Mouse (Mus musculus): ENCODE results near the gene P2ry13. TPM values are rescaled to one million over a fixed set of nuclear protein-coding genes. Genes with fewer than 3 reads are reported as not detected.

Gene P2ry13
- polyA plus RNA-seq, 1 experiment from 2014 or later: 1.2 TPM

DNA sequence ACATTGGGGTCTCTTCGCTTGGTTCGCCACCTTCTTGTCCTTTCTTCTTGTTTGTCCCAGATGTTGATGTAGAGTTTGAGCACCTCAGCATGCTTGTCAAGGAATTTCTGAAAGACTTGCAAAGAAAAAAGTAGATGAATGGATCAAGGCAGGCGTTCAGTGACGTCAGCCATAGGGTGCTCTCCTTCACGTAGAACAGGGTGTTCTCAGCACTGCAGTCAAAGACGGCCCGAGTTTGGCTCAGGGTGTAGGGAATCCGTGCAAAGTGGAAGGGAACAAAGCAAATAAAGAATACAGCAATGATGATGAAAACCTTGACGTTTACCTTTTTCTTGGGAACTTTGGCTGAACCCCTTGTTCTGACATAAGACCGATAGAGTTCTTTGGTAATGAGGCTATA lies 6.5 kb upstream of the P2ry13 start:
- H3K27me3 ChIP-seq: no peaks in the 10 kb centered on the region
- H3K27ac ChIP-seq: no peak overlapping the region
- ATAC-seq (ENCODE audit: low FRiP score): no peak
- H3K9ac ChIP-seq: no peak overlapping the region
- no peak overlapping the region for H3K4me3 ChIP-seq
- H3K9me3 ChIP-seq (replicated peaks): no peaks in the 10 kb centered on the region
- no peaks in the 10 kb centered on the region for H3K36me3 ChIP-seq
- 93% methylated on average over 10 of the region's 10 CpGs for WGBS
- no peaks in the 10 kb centered on the region for H3K4me1 ChIP-seq
- H3K4me2 ChIP-seq (replicated peaks): no peak overlapping the region

DNA sequence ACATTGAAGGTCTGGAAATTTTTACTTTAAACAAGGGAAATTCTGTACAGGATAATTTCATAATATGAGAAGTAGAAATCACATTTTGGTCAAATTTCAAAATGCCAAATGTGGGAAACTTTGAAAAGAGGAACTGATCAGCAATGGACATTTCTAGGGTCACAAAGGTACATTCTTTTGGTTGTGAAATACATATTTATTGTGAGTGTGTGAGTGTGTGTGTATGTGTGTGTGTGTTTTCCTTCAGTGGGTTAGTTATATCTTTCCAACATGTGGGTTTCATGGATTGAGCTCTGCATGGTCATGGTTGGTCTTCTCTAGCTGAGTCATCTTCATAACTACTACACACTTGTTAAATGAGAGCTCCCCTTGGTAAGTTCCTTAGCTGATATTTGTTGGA lies 1.7 kb upstream of the P2ry13 start:
- Histone ChIP-seq H3K27ac (no peak overlapping the region), H3K9ac (no peak overlapping the region), H3K9me3 (replicated peaks) (no peaks in the 10 kb centered on the region), H3K4me2 (replicated peaks) (no peak overlapping the region), H3K36me3 (no peaks in the 10 kb centered on the region), H3K27me3 (no peaks in the 10 kb centered on the region), H3K4me1 (0 out of 2 replicates have a peak, but pooled peaks cover 3% of the 10 kb centered on the region), H3K4me3 (no peak overlapping the region)
- ATAC-seq (ENCODE audit: low FRiP score): no peak

DNA sequence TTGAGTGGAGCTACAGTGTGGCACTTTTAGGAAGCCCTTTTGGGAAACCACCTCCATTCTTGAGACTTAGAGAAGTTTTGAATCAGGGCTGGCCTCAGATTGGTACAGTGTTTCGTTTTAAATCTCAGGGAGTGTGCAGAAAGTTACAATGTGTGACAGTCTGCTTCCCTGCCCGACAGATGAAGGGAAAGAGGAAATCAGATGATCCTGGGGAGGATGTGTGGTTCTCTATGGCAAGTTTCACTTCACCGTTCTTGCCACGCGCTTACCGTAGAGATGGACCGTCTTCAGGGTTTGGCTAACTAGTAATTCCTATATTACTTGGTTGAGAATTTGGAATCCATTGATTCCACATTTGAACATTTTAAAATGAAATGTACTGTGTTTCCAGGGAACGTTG lies 1.1 kb upstream of the P2ry13 start:
- Histone ChIP-seq H3K36me3 (no peaks in the 10 kb centered on the region), H3K27me3 (no peaks in the 10 kb centered on the region), H3K4me3 (no peak overlapping the region), H3K9me3 (replicated peaks) (no peaks in the 10 kb centered on the region), H3K9ac (no peak overlapping the region), H3K27ac (no peak overlapping the region), H3K4me2 (replicated peaks) (no peak overlapping the region), H3K4me1 (0 out of 2 replicates have a peak, but pooled peaks cover 3% of the 10 kb centered on the region)
- 90% methylated on average over 8 of the region's 8 CpGs for WGBS
- no peak for ATAC-seq (ENCODE audit: low FRiP score)

DNA sequence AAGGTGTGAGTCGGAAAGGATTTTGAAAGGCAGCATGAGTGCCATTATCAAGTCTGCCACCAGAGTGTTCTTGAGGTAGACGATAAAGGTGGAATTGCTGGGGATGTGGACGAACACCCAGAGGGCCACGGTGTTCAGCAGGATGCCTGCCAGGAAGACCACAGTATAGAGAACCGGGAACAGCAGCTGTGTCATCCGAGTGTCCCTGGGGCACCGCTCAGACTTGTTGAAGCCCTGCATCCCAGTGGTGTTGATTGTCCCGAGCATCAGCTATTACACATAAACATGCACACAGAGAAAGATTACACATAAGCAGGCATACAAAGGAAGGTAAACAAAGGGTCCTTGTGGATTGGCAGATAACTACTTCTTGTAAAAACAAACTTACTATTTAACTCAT lies 593 bp downstream of the P2ry13 start:
- 74% methylated on average over 8 of the region's 8 CpGs for WGBS
- H3K4me3 ChIP-seq: no peak overlapping the region
- no peak for ATAC-seq (ENCODE audit: low FRiP score)
- no peaks in the 10 kb centered on the region for H3K9me3 ChIP-seq (replicated peaks)
- 0 out of 2 replicates have a peak, but pooled peaks cover 3% of the 10 kb centered on the region for H3K4me1 ChIP-seq
- no peaks in the 10 kb centered on the region for H3K27me3 ChIP-seq
- no peaks in the 10 kb centered on the region for H3K36me3 ChIP-seq
- H3K9ac ChIP-seq: no peak overlapping the region
- no peak overlapping the region for H3K27ac ChIP-seq
- no peak overlapping the region for H3K4me2 ChIP-seq (replicated peaks)

DNA sequence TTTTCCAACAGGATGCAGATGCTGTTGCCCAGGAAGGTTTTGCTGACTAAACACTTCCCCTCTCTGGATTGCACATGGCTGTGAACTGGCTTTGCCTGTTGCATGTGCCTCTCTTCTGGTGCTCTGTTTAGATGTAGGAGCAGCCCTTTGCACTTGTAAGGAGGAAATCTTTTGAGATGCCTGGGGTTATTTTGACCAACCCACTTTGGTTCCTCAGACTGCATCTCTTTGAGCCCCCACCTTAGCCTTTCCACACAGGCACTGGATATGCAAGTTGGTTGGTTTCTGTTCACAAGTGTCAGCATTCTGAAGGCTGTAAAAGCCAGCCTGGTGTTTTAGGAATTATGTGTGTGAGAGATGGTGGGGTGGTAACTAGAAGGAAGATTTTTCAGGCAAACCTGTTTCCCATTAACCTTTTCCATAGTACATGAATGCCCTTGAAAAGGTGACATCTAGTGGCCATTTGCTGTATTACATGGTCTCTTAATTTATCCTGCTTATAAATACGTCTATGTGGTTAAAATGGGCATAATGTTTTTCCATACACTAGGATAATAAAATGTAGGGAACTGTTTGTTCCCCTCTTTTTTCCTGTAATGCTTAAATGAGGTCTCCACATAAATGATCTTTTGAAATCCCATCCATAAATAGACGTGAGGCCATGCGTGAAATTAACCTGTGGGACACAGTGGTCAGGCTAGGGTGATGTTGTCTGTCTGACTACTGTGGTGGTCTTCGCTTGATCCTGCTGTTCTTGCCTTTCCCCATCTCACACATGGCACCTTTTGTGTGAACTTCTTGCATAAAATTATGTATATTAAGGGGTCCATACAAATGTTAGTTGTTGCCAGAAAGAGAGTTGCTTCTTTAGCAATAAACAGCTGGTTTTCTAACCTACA lies 1.8 kb downstream of the P2ry13 start:
- peak; percentile 41; the same call in 1 of the 2 replicates for ATAC-seq (ENCODE audit: low FRiP score)
- Histone ChIP-seq H3K4me2 (replicated peaks) (no peak overlapping the region), H3K27ac (no peak overlapping the region), H3K36me3 (no peaks in the 10 kb centered on the region), H3K4me1 (0 out of 2 replicates have a peak, but pooled peaks cover 3% of the 10 kb centered on the region), H3K9me3 (replicated peaks) (no peaks in the 10 kb centered on the region), H3K4me3 (no peak overlapping the region), H3K9ac (no peak overlapping the region), H3K27me3 (no peaks in the 10 kb centered on the region)
- 63% methylated on average over 4 of the region's 4 CpGs for WGBS

DNA sequence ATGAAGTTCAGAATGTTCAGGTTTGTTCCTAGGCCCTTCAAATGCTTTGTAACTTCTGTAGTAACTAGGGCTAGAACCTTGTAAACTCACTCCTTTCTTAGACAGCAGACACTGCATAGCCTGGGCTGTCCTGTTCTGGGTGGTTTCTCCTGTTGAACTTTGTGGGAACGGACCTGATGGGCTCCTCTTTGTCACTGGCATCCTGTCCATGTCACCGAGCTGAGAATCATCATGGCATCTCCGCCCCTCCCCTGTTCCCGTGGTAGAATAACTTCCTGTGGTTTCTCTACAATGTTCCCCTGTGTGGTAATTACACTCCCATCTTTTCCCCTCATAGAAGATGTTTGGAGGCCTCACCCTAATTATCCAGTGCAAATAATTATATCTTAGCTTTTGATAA lies 4.7 kb downstream of the P2ry13 start:
- no peak for ATAC-seq (ENCODE audit: low FRiP score)
- no peak overlapping the region for H3K9ac ChIP-seq
- no peaks in the 10 kb centered on the region for H3K9me3 ChIP-seq (replicated peaks)
- no peaks in the 10 kb centered on the region for H3K27me3 ChIP-seq
- H3K27ac ChIP-seq: no peak overlapping the region
- WGBS: 82% methylated on average over 4 of the region's 4 CpGs
- 0 out of 2 replicates have a peak, but pooled peaks cover 3% of the 10 kb centered on the region for H3K4me1 ChIP-seq
- no peak overlapping the region for H3K4me3 ChIP-seq
- H3K36me3 ChIP-seq: no peaks in the 10 kb centered on the region
- H3K4me2 ChIP-seq (replicated peaks): no peak overlapping the region

DNA sequence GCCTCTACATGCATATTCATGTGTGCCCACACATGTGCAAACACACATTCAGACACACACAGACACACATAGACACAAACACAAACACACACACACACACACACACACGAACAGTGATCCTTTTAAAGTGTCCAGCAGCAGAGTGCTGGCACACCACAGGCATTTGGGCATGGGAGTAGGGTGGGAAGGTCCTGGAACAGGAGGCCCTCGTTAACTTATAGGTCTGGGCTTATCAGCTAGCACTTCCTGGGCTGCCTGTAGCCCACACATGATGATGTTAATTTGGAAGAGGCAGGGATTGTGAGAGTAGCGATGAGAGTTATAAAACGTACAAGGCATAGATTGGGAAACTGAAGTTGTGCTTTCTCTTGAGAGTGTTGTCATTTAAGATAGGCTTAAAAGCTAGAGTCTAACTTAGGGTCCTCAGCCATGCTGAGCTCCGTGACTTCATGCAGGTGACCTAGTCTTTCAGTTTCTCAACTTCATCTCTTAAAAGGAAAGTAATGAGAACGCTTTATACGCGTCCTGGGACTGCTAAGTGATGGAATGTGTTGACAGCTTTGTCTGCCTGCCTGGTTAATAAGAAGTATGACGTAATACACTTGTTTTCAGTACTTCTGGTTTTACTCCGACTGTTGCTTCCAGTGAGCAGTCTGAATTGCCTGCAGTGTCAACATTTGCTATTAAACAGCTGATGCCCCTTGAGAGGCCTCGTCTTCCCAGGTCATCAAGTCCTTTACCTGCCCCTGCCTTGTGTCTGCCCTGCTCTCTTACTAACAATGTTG lies 5.8 kb downstream of the P2ry13 start:
- WGBS: 84% methylated on average over 11 of the region's 11 CpGs
- 0 out of 2 replicates have a peak, but pooled peaks cover 3% of the 10 kb centered on the region for H3K4me1 ChIP-seq

DNA sequence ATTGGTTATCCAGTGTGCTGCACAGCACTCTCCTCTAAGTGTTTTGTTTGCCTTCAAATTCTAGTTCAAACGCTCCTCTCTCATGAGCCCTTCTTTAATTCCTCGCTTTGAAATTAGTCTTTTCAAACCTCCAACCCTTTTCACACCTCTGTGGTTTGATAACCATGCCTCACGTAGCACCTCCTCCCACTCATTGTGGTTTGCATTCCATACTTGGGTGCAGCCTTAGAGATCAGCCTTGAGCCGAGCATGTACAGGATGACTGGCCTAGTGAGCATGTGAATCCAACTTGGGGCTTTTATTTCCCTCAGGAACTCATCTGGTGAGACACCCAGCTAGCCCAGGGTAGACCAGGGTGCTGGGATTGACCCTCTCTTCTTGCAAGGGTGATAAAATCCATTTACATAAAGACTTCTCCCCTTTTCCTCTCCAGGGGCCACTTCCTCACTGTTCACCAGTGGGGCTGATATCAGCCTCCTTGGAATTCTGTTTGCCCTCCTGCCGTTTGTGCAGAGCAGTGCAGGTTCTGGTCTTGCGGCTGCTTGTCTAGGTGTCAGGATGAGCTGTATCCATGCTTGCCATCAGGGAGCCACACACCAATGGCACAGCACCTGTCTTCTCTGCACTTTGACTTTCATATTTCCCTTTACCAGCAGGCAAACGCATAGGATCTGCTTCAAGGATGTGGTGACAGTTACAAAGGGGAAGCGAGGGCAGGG lies 6.7 kb downstream of the P2ry13 start:
- H3K4me3 ChIP-seq: no peak overlapping the region
- H3K9ac ChIP-seq: no peak overlapping the region
- H3K27ac ChIP-seq: no peak overlapping the region
- H3K9me3 ChIP-seq (replicated peaks): no peaks in the 10 kb centered on the region
- no peak overlapping the region for H3K4me2 ChIP-seq (replicated peaks)
- H3K36me3 ChIP-seq: no peaks in the 10 kb centered on the region
- no peak for ATAC-seq (ENCODE audit: low FRiP score)
- 0 out of 2 replicates have a peak, but pooled peaks cover 3% of the 10 kb centered on the region for H3K4me1 ChIP-seq
- no peaks in the 10 kb centered on the region for H3K27me3 ChIP-seq
- WGBS: 78% methylated on average over 8 of the region's 8 CpGs

More for the DNA sequence above, 5.8 kb downstream of the P2ry13 start:
- no peak overlapping the region for H3K4me2 ChIP-seq (replicated peaks)
- no peaks in the 10 kb centered on the region for H3K27me3 ChIP-seq
- no peak overlapping the region for H3K4me3 ChIP-seq
- no peak overlapping the region for H3K27ac ChIP-seq
- H3K9me3 ChIP-seq (replicated peaks): no peaks in the 10 kb centered on the region
- no peak overlapping the region for H3K9ac ChIP-seq
- no peak for ATAC-seq (ENCODE audit: low FRiP score)
- no peaks in the 10 kb centered on the region for H3K36me3 ChIP-seq

DNA sequence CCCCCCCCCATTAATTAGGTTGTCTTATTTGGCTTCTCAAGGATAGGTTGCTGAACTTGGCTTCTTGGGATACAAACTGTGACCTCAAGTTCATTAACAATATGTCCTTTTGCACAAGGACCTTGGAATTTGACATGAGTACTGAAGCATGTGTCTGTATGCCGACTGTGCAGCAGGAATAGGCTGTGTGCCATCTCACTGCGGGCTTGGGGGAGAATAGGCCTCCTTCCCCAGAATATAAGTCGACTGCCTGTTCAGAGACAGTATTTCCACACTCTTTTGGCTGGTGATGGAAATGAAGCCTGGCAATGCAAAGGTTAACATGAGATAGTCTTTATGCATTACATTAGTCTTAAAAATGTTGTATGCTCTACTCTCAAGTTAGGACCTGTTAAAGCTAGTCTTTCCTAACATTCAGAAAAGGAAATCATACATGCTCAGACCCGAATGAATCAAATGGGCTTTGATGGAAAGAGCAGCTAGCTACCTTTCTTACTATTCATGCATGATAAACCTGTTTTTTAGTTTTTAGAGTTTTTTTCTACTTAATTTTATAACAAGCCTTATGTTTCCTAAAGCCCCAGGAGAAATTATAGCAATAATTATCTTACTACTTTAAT lies 13.2 kb downstream of the P2ry13 start:
- no peak overlapping the region for H3K4me3 ChIP-seq
- no peaks in the 10 kb centered on the region for H3K9me3 ChIP-seq (replicated peaks)
- no peak overlapping the region for H3K27ac ChIP-seq
- H3K36me3 ChIP-seq: no peaks in the 10 kb centered on the region
- no peaks in the 10 kb centered on the region for H3K27me3 ChIP-seq
- WGBS: 89% methylated on average over 4 of the region's 4 CpGs
- ATAC-seq (ENCODE audit: low FRiP score): no peak
- H3K4me1 ChIP-seq: no peaks in the 10 kb centered on the region
- H3K9ac ChIP-seq: no peak overlapping the region
- H3K4me2 ChIP-seq (replicated peaks): no peak overlapping the region

DNA sequence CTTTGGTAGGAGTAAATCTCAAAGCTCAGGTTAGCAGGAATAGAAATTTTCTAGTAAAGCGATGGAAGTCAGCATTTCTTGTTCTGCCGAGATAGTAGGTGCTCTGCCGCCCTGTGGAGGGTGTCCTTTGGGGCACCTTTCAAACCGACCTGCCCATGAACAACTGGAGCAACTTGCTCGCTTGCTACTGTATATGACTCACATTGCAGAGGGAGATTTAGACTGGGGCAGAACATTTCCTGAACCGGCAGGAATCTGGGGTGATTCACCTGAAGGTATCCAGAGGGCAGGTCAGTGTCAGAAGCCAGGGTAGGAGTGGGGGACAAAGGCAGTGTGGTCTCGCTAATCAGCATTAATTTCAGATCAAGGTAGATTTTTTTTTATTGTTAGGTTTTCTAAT lies 15.7 kb downstream of the P2ry13 start, which contains the start of gene Gpr87:
Gene Gpr87 (minus strand): TSS at position 167 of the 400 bp plus-strand sequence.
- Histone ChIP-seq H3K9ac (no peak within 1 kb of the TSS), H3K4me2 (replicated peaks) (no peak within 1 kb of the TSS), H3K27ac (no peak within 1 kb of the TSS), H3K4me3 (no peak within 1 kb of the TSS), H3K36me3 (no peaks in the 10 kb centered on the region), H3K27me3 (no peaks in the 10 kb centered on the region), H3K9me3 (replicated peaks) (no peaks in the 10 kb centered on the region), H3K4me1 (no peaks in the 10 kb centered on the region)
- WGBS: 85% methylated on average over 7 of the region's 7 CpGs
- ATAC-seq (ENCODE audit: low FRiP score): no peak

DNA sequence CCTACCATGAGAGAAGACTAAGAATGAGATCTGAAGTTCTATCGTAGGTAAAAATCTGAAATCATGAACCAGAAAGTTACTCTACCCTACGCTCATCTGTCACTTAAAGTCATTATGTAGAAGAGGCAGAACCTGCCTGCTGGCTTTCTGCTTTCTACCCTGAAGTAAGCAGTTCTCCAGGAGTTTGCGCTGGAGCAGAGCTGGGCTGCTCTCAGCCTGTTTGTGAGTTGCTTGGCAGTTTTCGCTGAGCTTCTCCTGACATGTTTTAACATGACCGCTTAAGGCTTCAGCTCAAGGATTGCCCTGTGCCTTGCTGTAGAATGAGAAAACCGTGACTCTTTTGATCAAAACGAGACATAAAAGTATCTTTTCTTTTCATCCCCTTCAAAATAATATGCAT lies 16.6 kb downstream of the P2ry13 start:
- no peak overlapping the region for H3K4me3 ChIP-seq
- 90% methylated on average over 7 of the region's 7 CpGs for WGBS
- no peaks in the 10 kb centered on the region for H3K9me3 ChIP-seq (replicated peaks)
- no peaks in the 10 kb centered on the region for H3K4me1 ChIP-seq
- H3K36me3 ChIP-seq: no peaks in the 10 kb centered on the region
- no peak for ATAC-seq (ENCODE audit: low FRiP score)
- no peaks in the 10 kb centered on the region for H3K27me3 ChIP-seq
- no peak overlapping the region for H3K27ac ChIP-seq
- no peak overlapping the region for H3K4me2 ChIP-seq (replicated peaks)
- H3K9ac ChIP-seq: no peak overlapping the region

DNA sequence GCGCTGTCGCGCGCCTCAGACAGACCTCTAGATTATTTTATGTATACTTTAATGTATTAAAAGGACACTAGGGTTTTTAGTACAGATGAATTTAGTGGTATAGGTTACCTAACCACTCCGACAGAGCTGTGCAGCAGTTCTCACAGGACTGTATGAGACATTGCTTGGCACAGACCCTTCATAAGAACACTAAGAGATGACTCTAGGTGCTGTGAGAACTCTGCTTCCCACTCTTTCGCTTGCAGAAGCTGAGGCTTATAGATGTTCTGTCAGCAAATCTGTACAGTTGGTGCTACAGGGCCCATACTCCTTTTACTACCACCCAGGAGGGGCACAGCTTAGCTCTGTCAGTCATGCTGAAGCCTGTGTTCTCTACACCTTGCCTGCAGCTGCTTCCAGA lies 19.0 kb downstream of the P2ry13 start:
- no peak overlapping the region for H3K9ac ChIP-seq
- H3K4me3 ChIP-seq: no peak overlapping the region
- WGBS: 93% methylated on average over 6 of the region's 6 CpGs
- ATAC-seq (ENCODE audit: low FRiP score): no peak
- H3K9me3 ChIP-seq (replicated peaks): no peaks in the 10 kb centered on the region
- H3K4me1 ChIP-seq: no peaks in the 10 kb centered on the region
- H3K4me2 ChIP-seq (replicated peaks): no peak overlapping the region
- H3K27me3 ChIP-seq: no peaks in the 10 kb centered on the region
- no peak overlapping the region for H3K27ac ChIP-seq
- no peaks in the 10 kb centered on the region for H3K36me3 ChIP-seq
